Mouse (Mus musculus): Measurements from ENCODE around the gene Faf1. TPM values are rescaled to one million over a fixed set of nuclear protein-coding genes. Genes with fewer than 3 reads are reported as not detected.

The Faf1 gene
- polyA plus RNA-seq, 1 experiment from 2014 or later: 33.9 TPM

GRCm38 (mm10) chr4:109969561-109969960 is 293.2 kb downstream of the Faf1 start:
- Histone ChIP-seq H3K4me1 (ENCODE audit: control insufficient read depth, insufficient read depth, low read length) (no peaks in the 10 kb centered on the region), H3K9ac (ENCODE audit: low read length) (no peak overlapping the region), H3K27me3 (ENCODE audit: control insufficient read depth, insufficient read depth, low read length) (peaks cover 26% of the 10 kb centered on the region), H3K4me3 (ENCODE audit: low read depth, low read length) (no peak overlapping the region), H3K9me3 (ENCODE audit: control insufficient read depth, low read length) (no peaks in the 10 kb centered on the region), H3K27ac (replicated peaks; ENCODE audit: low read depth, low read length) (no peak overlapping the region), H3K36me3 (ENCODE audit: control insufficient read depth, insufficient read depth, low read length) (no peaks in the 10 kb centered on the region), H3K4me2 (ENCODE audit: low read depth, severe bottlenecking) (no peak overlapping the region)
- DNase-seq (ENCODE audit: low spot score) (no peak), ATAC-seq (ENCODE audit: insufficient number of reproducible peaks, low FRiP score, low TSS enrichment, low read depth) (no peak)
- 84% methylated on average over 5 of the region's 5 CpGs for WGBS

- no peak overlapping the region for H3K9ac ChIP-seq (ENCODE audit: low read length)
- peak; percentile 51 for DNase-seq (ENCODE audit: low spot score)
Observed at GRCm38 (mm10) chr4:109973991-109974654, 297.7 kb downstream of the Faf1 start.

GRCm38 (mm10) chr4:109974655-109975380 is 298.4 kb downstream of the Faf1 start:
- Histone ChIP-seq H3K36me3 (ENCODE audit: control insufficient read depth, insufficient read depth, low read length) (no peaks in the 10 kb centered on the region), H3K9me3 (ENCODE audit: control insufficient read depth, low read length) (no peaks in the 10 kb centered on the region), H3K4me2 (ENCODE audit: low read depth, severe bottlenecking) (no peak overlapping the region), H3K27ac (replicated peaks; ENCODE audit: low read depth, low read length) (no peak overlapping the region), H3K4me3 (ENCODE audit: low read depth, low read length) (no peak overlapping the region), H3K27me3 (ENCODE audit: control insufficient read depth, insufficient read depth, low read length) (peaks cover 76% of the 10 kb centered on the region), H3K9ac (ENCODE audit: low read length) (no peak overlapping the region), H3K4me1 (ENCODE audit: control insufficient read depth, insufficient read depth, low read length) (peaks cover 6% of the 10 kb centered on the region; the same call in 1 of the 2 replicates)
- under 1% methylated on average over 33 of the region's 33 CpGs for WGBS
- peak; percentile 56 for DNase-seq (ENCODE audit: low spot score)
- ATAC-seq (ENCODE audit: insufficient number of reproducible peaks, low FRiP score, low TSS enrichment, low read depth): peak; percentile 9; the same call in 1 of the 2 replicates

More at GRCm38 (mm10) chr4:109973991-109974654, 297.7 kb downstream of the Faf1 start:
- ATAC-seq (ENCODE audit: insufficient number of reproducible peaks, low FRiP score, low TSS enrichment, low read depth): no peak
- Histone ChIP-seq H3K4me2 (ENCODE audit: low read depth, severe bottlenecking) (no peak overlapping the region), H3K9me3 (ENCODE audit: control insufficient read depth, low read length) (no peaks in the 10 kb centered on the region), H3K27ac (replicated peaks; ENCODE audit: low read depth, low read length) (no peak overlapping the region), H3K4me1 (ENCODE audit: control insufficient read depth, insufficient read depth, low read length) (peaks cover 6% of the 10 kb centered on the region; the same call in 1 of the 2 replicates), H3K4me3 (ENCODE audit: low read depth, low read length) (no peak overlapping the region), H3K36me3 (ENCODE audit: control insufficient read depth, insufficient read depth, low read length) (no peaks in the 10 kb centered on the region), H3K27me3 (ENCODE audit: control insufficient read depth, insufficient read depth, low read length) (peaks cover 70% of the 10 kb centered on the region)
- 2% methylated on average over 20 of the region's 20 CpGs for WGBS

GRCm38 (mm10) chr4:109975381-109976240 is 299.2 kb downstream of the Faf1 start:
- no peak overlapping the region for H3K4me3 ChIP-seq (ENCODE audit: low read depth, low read length)
- peaks cover 10% of the 10 kb centered on the region; the same call in 1 of the 2 replicates for H3K4me1 ChIP-seq (ENCODE audit: control insufficient read depth, insufficient read depth, low read length)
- H3K9ac ChIP-seq (ENCODE audit: low read length): no peak overlapping the region
- no peaks in the 10 kb centered on the region for H3K36me3 ChIP-seq (ENCODE audit: control insufficient read depth, insufficient read depth, low read length)
- WGBS: 5% methylated on average over 25 of the region's 25 CpGs
- no peak for ATAC-seq (ENCODE audit: insufficient number of reproducible peaks, low FRiP score, low TSS enrichment, low read depth)
- peak; percentile 63 for DNase-seq (ENCODE audit: low spot score)
- no peak overlapping the region for H3K27ac ChIP-seq (replicated peaks; ENCODE audit: low read depth, low read length)
- no peak overlapping the region for H3K4me2 ChIP-seq (ENCODE audit: low read depth, severe bottlenecking)
- peaks cover 84% of the 10 kb centered on the region for H3K27me3 ChIP-seq (ENCODE audit: control insufficient read depth, insufficient read depth, low read length)
- no peaks in the 10 kb centered on the region for H3K9me3 ChIP-seq (ENCODE audit: control insufficient read depth, low read length)

GRCm38 (mm10) chr4:109976273-109977147 is 300.1 kb downstream of the Faf1 start:
- peaks cover 10% of the 10 kb centered on the region; the same call in 1 of the 2 replicates for H3K4me1 ChIP-seq (ENCODE audit: control insufficient read depth, insufficient read depth, low read length)
- ATAC-seq (ENCODE audit: insufficient number of reproducible peaks, low FRiP score, low TSS enrichment, low read depth) (no peak), DNase-seq (ENCODE audit: low spot score) (peak; percentile 53)
- H3K9me3 ChIP-seq (ENCODE audit: control insufficient read depth, low read length): no peaks in the 10 kb centered on the region
- no peak overlapping the region for H3K4me3 ChIP-seq (ENCODE audit: low read depth, low read length)
- H3K9ac ChIP-seq (ENCODE audit: low read length): no peak overlapping the region
- 1% methylated on average over 34 of the region's 34 CpGs for WGBS
- H3K27me3 ChIP-seq (ENCODE audit: control insufficient read depth, insufficient read depth, low read length): peaks cover 91% of the 10 kb centered on the region
- H3K36me3 ChIP-seq (ENCODE audit: control insufficient read depth, insufficient read depth, low read length): no peaks in the 10 kb centered on the region
- no peak overlapping the region for H3K27ac ChIP-seq (replicated peaks; ENCODE audit: low read depth, low read length)
- H3K4me2 ChIP-seq (ENCODE audit: low read depth, severe bottlenecking): peak overlapping the region; percentile 47; the same call in 1 of the 2 replicates

GRCm38 (mm10) chr4:109977148-109978067 is 301.0 kb downstream of the Faf1 start, which contains the start of gene Dmrta2:
Dmrta2 (plus strand) TSS chr4:109978053.
- H3K4me3 ChIP-seq (ENCODE audit: low read depth, low read length): peak within 1 kb of the TSS; percentile 32
- H3K9ac ChIP-seq (ENCODE audit: low read length): peak within 1 kb of the TSS; percentile 54
- H3K9me3 ChIP-seq (ENCODE audit: control insufficient read depth, low read length): no peaks in the 10 kb centered on the region
- peak; percentile 73 for ATAC-seq (ENCODE audit: insufficient number of reproducible peaks, low FRiP score, low TSS enrichment, low read depth)
- no peaks in the 10 kb centered on the region for H3K36me3 ChIP-seq (ENCODE audit: control insufficient read depth, insufficient read depth, low read length)
- H3K4me1 ChIP-seq (ENCODE audit: control insufficient read depth, insufficient read depth, low read length): peaks cover 17% of the 10 kb centered on the region
- peaks cover 95% of the 10 kb centered on the region for H3K27me3 ChIP-seq (ENCODE audit: control insufficient read depth, insufficient read depth, low read length)
- peak; percentile 83 for DNase-seq (ENCODE audit: low spot score)
- H3K4me2 ChIP-seq (ENCODE audit: low read depth, severe bottlenecking): peak within 1 kb of the TSS; percentile 47
- under 1% methylated on average over 64 of the region's 64 CpGs for WGBS
- no peak within 1 kb of the TSS for H3K27ac ChIP-seq (replicated peaks; ENCODE audit: low read depth, low read length)
